In genomic region chr8:123329961-123330360, GRCm38 (mm10) we compare ENCODE assay signal across 28 mouse cellular contexts. TPM values are rescaled to one million over a fixed set of nuclear protein-coding genes. Genes with fewer than 3 reads are reported as not detected.
A peak's percentile ranks its signal among the peaks of the same experiment; 100 is the strongest.
DNase-seq lines count a peak whose midpoint lies in the region; ATAC-seq and TF ChIP-seq lines count a peak whose summit lies in the region.
"Had no signal": no experiment of that assay in that cellular context is flagged by ENCODE, and none has a peak within 500 bp of the region (broad histone marks: within the 10 kb centered on the region; RNA-seq: fewer than 3 reads in every experiment).

No protein-coding gene starts in this region.

- H3K36me3 ChIP-seq in intestine, postnatal 0 days (ENCODE audit: control insufficient read depth, insufficient read depth), result no peaks in the 10 kb centered on the region
- no peaks in the 10 kb centered on the region for H3K36me3 ChIP-seq in intestine, embryonic 15.5 days
- H3K36me3 ChIP-seq in kidney, adult 2 months (ENCODE audit: control insufficient read depth, insufficient read depth, low read length), result no peaks in the 10 kb centered on the region
- no peaks in the 10 kb centered on the region for H3K36me3 ChIP-seq in small intestine, adult 2 months (ENCODE audit: control insufficient read depth, insufficient read depth, low read length)
- H3K36me3 ChIP-seq: embryonic facial prominence, embryonic 13.5 days; embryonic facial prominence, embryonic 15.5 days; forebrain, embryonic 10.5 days; forebrain, embryonic 12.5 days; G1E had no signal

- H3K4me3 ChIP-seq in intestine, postnatal 0 days (ENCODE audit: low read depth, low read length), result no peak overlapping the region
- H3K4me3 ChIP-seq in intestine, embryonic 15.5 days (replicated peaks), result no peak overlapping the region
- H3K4me3 ChIP-seq in kidney, adult 2 months (ENCODE audit: insufficient read depth, low read depth, low read length), result no peak overlapping the region
- H3K4me3 ChIP-seq in small intestine, adult 2 months (ENCODE audit: low read depth, low read length), result no peak overlapping the region
- H3K4me3 ChIP-seq: embryonic facial prominence, embryonic 13.5 days; embryonic facial prominence, embryonic 15.5 days; erythroblast, embryonic 14.5 days; forebrain, embryonic 10.5 days; forebrain, embryonic 12.5 days had no signal

- H3K9ac ChIP-seq in intestine, postnatal 0 days (ENCODE audit: low read depth, low read length), result no peak overlapping the region
- H3K9ac ChIP-seq in intestine, embryonic 15.5 days, result no peak overlapping the region
- H3K9ac ChIP-seq: embryonic facial prominence, embryonic 13.5 days; embryonic facial prominence, embryonic 15.5 days; forebrain, embryonic 12.5 days had no signal

- no peak overlapping the region for H3K27ac ChIP-seq in intestine, postnatal 0 days (ENCODE audit: low read depth, low read length)
- no peak overlapping the region for H3K27ac ChIP-seq in intestine, embryonic 15.5 days
- no peak overlapping the region for H3K27ac ChIP-seq in kidney, adult 2 months (ENCODE audit: insufficient read depth, low read depth, low read length)
- H3K27ac ChIP-seq in small intestine, adult 2 months (ENCODE audit: insufficient read depth, low read depth, low read length), result 0 out of 2 replicates have a peak overlapping the region, but pooled peaks have one; percentile 21
- H3K27ac ChIP-seq: embryonic facial prominence, embryonic 13.5 days; embryonic facial prominence, embryonic 15.5 days; forebrain, embryonic 10.5 days; forebrain, embryonic 12.5 days had no signal

- no peaks in the 10 kb centered on the region for H3K9me3 ChIP-seq in intestine, postnatal 0 days (ENCODE audit: control insufficient read depth)
- no peaks in the 10 kb centered on the region for H3K9me3 ChIP-seq in intestine, embryonic 15.5 days
- H3K9me3 ChIP-seq: embryonic facial prominence, embryonic 13.5 days; embryonic facial prominence, embryonic 15.5 days; forebrain, embryonic 10.5 days; forebrain, embryonic 12.5 days; G1E had no signal

- peak; percentile 68 for DNase-seq in kidney, adult 2 months
- DNase-seq in kidney, adult 11 months, result no peak
- peak; percentile 43 to 49 for DNase-seq in kidney, postnatal 36 days
- DNase-seq in kidney, postnatal 10 days, result no peak
- DNase-seq in adrenal gland, postnatal 25 days, result no peak
- DNase-seq: adrenal gland, adult 8-10 months; adrenal gland, postnatal 14 days; B cell, adult 2 months; cerebellum, adult 11 months; cerebellum, adult 18-20 months; cerebellum, adult 8-10 months; cerebellum, adult 9-11 months; cerebellum, postnatal 14 days; cerebellum, postnatal 36 days; embryo, embryonic 11 days had no signal

- TF ChIP-seq POLR2A in kidney, adult 2 months (IDR thresholded peaks at IDR 0.05; ENCODE audit: low read depth, low read length), result no peak
- TF ChIP-seq POLR2A in small intestine, adult 2 months (IDR thresholded peaks at IDR 0.05; ENCODE audit: low read depth, low read length), result no peak

- WGBS in intestine, postnatal 0 days, result 51% methylated on average over 5 of the region's 5 CpGs
- 64% methylated on average over 5 of the region's 5 CpGs for WGBS in intestine, embryonic 15.5 days
- WGBS in kidney, adult 2 months, result 54% methylated on average over 5 of the region's 5 CpGs
- 25% methylated on average over 5 of the region's 5 CpGs for WGBS in small intestine, adult 2 months

- no peaks in the 10 kb centered on the region for H3K27me3 ChIP-seq in intestine, postnatal 0 days (replicated peaks; ENCODE audit: control insufficient read depth, insufficient read depth, low read length)
- 0 out of 2 replicates have a peak, but pooled peaks cover 10% of the 10 kb centered on the region for H3K27me3 ChIP-seq in intestine, embryonic 15.5 days (replicated peaks)
- no peaks in the 10 kb centered on the region for H3K27me3 ChIP-seq in kidney, adult 2 months (replicated peaks; ENCODE audit: control insufficient read depth, insufficient read depth, low read length)
- 0 out of 2 replicates have a peak, but pooled peaks cover 4% of the 10 kb centered on the region for H3K27me3 ChIP-seq in small intestine, adult 2 months (ENCODE audit: control insufficient read depth, insufficient read depth, low read length)
- H3K27me3 ChIP-seq: Patski had no signal

- TF ChIP-seq CTCF in intestine, postnatal 0 days (IDR thresholded peaks at IDR 0.05; ENCODE audit: low read depth), result no peak
- no peak for TF ChIP-seq CTCF in kidney, adult 2 months (conservative IDR thresholded peaks at IDR 0.05; ENCODE audit: insufficient read depth, insufficient read length, low read depth, low read length)
- TF ChIP-seq CTCF in small intestine, adult 2 months (IDR thresholded peaks at IDR 0.05; ENCODE audit: extremely low read depth, insufficient read length, insufficient replicate concordance, low read depth, low read length), result no peak

- 0 out of 2 replicates have a peak, but pooled peaks have one; percentile 34 for ATAC-seq in intestine, postnatal 0 days
- ATAC-seq in intestine, embryonic 15.5 days, result no peak
- ATAC-seq: activated CD4-positive, CD25-positive, alpha-beta regulatory T cell, adult 4 months; CD4-positive, CD25-positive, alpha-beta regulatory T cell, adult 4 months; forebrain, embryonic 14.5 days; Patski had no signal

- no peaks in the 10 kb centered on the region for H3K4me1 ChIP-seq in intestine, postnatal 0 days (replicated peaks; ENCODE audit: control insufficient read depth, insufficient read depth, low read length)
- H3K4me1 ChIP-seq in intestine, embryonic 15.5 days (replicated peaks), result peaks cover 16% of the 10 kb centered on the region
- no peaks in the 10 kb centered on the region for H3K4me1 ChIP-seq in kidney, adult 2 months (ENCODE audit: control insufficient read depth, insufficient read depth, low read length)
- peaks cover 19% of the 10 kb centered on the region; the same call in 1 of the 2 replicates for H3K4me1 ChIP-seq in small intestine, adult 2 months (ENCODE audit: control insufficient read depth, insufficient read depth, insufficient read length, low read length)

- H3K4me2 ChIP-seq in intestine, postnatal 0 days (replicated peaks; ENCODE audit: low read depth), result no peak overlapping the region
- no peak overlapping the region for H3K4me2 ChIP-seq in intestine, embryonic 15.5 days (replicated peaks)
- H3K4me2 ChIP-seq: embryonic facial prominence, embryonic 13.5 days; embryonic facial prominence, embryonic 15.5 days; forebrain, embryonic 12.5 days had no signal

RNA-seq across cellular contexts. Expression of gene Spire2, which starts 2.6 kb away (rescaled TPM):
- 1.8 and 2.5 TPM in 2 replicates for polyA plus RNA-seq in intestine, postnatal 0 days (2015; fragmentation: Nextera tagmentation; extraction: Ambion mirVana)
- polyA plus RNA-seq in intestine, embryonic 15.5 days (2015; fragmentation: Nextera tagmentation; extraction: Ambion mirVana), result 3.9 and 4.4 TPM in 2 replicates
- polyA plus RNA-seq in kidney, adult 2 months (2012; rRNA removed), result 6.0 and 7.2 TPM in 2 replicates
- polyA plus RNA-seq in small intestine, adult 2 months (2012; rRNA removed), result 20.9 and 56.2 TPM in 2 replicates
- total RNA-seq in adrenal gland, postnatal 25 days (2021), result 1.7 and 2.2 TPM in 2 replicates
- polyA plus RNA-seq: activated CD4-positive, CD25-positive, alpha-beta regulatory T cell, adult 4 months; CD4-positive, CD25-positive, alpha-beta regulatory T cell, adult 4 months had no signal

RNA-seq across cellular contexts. Expression of gene Fanca, which starts 11.6 kb away (rescaled TPM):
- polyA plus RNA-seq in intestine, postnatal 0 days (2015; fragmentation: Nextera tagmentation; extraction: Ambion mirVana), result 5.3 and 7.8 TPM in 2 replicates
- 19.5 and 21.8 TPM in 2 replicates for polyA plus RNA-seq in intestine, embryonic 15.5 days (2015; fragmentation: Nextera tagmentation; extraction: Ambion mirVana)
- 15.9 and 19.2 TPM in 2 replicates for polyA plus RNA-seq in kidney, adult 2 months (2012; rRNA removed)
- 10.9 and 14.1 TPM in 2 replicates for polyA plus RNA-seq in small intestine, adult 2 months (2012; rRNA removed)
- 6.6 and 15.5 TPM in 2 replicates for total RNA-seq in adrenal gland, postnatal 25 days (2021)

RNA-seq across cellular contexts. Expression of gene Tcf25, which starts 43.6 kb away (rescaled TPM):
- polyA plus RNA-seq in intestine, postnatal 0 days (2015; fragmentation: Nextera tagmentation; extraction: Ambion mirVana), result 147 and 178 TPM in 2 replicates
- polyA plus RNA-seq in intestine, embryonic 15.5 days (2015; fragmentation: Nextera tagmentation; extraction: Ambion mirVana), result 147 and 170 TPM in 2 replicates
- 164 and 166 TPM in 2 replicates for polyA plus RNA-seq in kidney, adult 2 months (2012; rRNA removed)
- polyA plus RNA-seq in small intestine, adult 2 months (2012; rRNA removed), result 82.6 and 128 TPM in 2 replicates
- total RNA-seq in adrenal gland, postnatal 25 days (2021), result 203 and 237 TPM in 2 replicates

Comparison
In these comparisons a context has a peak if more than half of its experiments do, and no peak if none do; other contexts are left out.
1. DNase-seq: peak in kidney, adult 2 months (single experiment) and kidney, postnatal 36 days (2 of 2); none in kidney, adult 11 months (single experiment), kidney, postnatal 10 days (single experiment) and adrenal gland, postnatal 25 days (single experiment).